Mouse (Mus musculus) frontal cortex, postnatal 25 days (tissue): ENCODE results near the gene 1810010D01Rik.

Experiments used
- DNase-seq, 2 experiments: peaks; one replicate each; pipeline ENCODE4 v3.0.0; 2022; ENCODE audit warnings: low spot score in 2 of 2

Gene 1810010D01Rik

GRCm38 (mm10) chr7:145208006-145208405 is at the start of gene 1810010D01Rik:
TSS of gene 1810010D01Rik (minus strand) at chr7:145208119.
- DNase-seq, result no peak

DNA sequence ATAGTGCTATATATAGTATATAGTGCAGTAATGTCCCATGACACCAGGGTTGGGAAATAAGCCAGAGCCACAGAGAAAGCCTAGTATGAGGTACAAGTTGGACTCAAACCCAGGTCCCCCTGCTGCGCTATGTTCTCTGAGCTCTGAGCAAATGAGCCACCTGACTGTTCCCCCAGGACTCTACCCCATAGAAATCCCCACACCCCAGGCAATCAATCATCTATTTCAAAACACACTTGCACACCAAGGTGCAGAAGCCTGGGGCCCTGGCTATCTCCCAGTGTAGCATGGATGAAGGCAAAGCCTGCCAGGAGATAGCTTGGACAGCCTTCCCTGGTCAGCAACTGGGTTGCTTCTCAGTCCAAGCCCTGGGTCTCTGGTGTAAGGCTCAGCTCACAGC is 48.2 kb upstream of the 1810010D01Rik start:
- no peak for DNase-seq

DNA sequence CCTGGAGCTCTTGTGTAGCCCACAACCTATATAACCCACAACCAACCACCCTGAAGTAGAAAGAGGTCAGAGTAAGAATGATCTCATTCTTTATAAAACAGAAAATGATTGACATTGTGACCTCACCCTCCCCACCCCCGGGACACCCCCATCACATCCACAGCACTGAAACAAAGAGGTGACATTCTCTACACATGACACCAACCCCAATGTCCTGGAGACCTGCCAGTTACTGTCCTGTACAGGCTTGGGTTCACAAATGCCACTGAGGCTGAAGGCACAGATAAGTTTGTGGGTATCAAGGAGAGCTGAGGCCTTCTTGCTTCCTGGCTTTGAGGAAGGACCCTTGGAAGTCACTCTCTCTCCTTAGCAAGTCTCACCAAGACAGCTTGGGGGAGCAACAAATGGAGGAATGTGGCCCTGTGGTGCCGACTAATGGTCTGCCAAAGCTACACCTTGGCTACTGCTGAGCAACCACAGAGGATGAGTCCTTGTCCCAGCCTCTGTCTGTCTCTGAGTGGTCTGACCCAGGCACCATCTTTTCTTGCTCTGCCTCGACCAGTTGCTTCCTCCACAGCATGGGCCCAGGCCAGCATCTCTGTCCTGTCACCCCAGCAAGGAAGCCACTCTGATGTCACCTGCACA is 46.2 kb upstream of the 1810010D01Rik start:
- no peak for DNase-seq

DNA sequence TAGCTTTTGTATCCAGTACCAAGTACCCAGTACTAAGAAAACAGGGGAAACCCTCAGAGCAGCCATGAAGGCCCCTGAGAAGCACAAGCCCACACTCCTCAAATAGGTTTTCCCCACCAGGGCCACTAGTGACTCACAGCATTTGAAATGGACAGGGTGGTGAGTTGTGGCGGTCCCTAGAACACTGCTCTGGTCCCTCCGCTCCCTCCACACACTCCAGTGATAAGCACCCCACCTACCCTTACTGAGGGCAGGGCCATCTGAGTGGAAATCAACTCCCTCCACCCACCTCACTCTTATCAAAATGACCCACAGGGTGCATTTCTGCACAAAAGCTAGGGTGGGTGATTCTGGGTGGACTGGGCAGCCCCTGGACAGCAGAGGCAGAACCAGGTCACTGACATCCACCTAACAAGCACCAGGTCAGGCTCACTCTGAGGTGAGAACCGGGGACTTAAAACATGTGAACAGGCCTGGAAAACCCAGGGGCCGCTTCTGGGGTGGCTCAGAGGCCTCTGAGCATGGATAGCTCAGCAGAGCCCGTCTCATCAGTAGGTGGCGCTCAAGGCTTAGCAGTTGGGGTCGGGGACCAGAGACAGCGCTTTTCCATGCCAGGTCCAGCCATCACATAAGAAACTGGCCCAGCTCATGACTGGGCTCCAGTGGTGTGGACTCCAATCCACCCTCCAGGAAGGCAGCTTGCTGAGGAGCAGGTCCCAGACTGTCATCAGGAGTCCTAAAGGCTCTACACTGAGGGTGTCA is 45.0 kb upstream of the 1810010D01Rik start:
- peak; percentile 66 to 67 for DNase-seq

DNA sequence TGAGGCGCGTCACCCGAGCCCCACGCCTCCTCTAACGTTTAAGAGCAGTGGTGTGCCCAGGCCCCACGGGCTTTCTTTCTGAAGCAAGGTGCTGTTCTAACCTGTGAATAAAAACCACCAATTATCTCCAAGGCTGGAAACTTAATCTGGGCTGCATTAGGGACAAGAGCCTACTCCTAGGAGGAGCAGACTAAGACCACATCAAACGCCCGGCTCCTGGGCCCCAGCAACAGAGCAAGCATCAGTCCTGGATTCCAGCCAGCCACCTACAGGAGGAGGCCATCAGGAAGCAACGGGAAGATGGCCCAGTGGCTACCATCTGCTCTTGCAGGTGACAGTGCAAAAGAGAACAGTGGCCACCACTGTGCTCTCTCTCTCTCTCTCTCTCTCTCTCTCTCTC is 42.3 kb upstream of the 1810010D01Rik start:
- DNase-seq, result no peak

- DNase-seq, result no peak
Observed at GRCm38 (mm10) chr7:145248911-145249310, 41.0 kb upstream of the 1810010D01Rik start.

GRCm38 (mm10) chr7:145242851-145243712 is 35.2 kb upstream of the 1810010D01Rik start:
- DNase-seq, result peak; percentile 70 to 80

DNA sequence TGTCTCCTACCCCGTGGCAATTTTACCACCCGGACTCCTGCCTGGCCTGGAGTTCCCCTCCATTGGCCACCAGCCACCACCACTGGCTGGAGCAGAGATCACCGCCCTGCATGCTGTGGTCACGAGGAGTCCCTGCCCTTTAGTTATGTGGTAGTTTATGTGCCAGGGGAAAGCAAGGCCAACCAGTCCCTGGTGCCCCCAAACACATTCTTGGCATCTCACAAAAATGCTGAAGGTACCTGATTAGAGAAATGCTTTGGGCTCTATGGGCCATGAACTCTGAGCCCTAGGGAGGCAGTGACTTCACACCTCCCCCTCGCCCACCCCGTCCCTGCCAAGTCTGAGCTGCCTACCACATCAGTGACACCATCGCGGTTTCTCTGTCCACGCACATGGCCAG is 34.1 kb upstream of the 1810010D01Rik start:
- no peak for DNase-seq

- no peak for DNase-seq
Observed at GRCm38 (mm10) chr7:145240929-145241328, 33.0 kb upstream of the 1810010D01Rik start.

DNA sequence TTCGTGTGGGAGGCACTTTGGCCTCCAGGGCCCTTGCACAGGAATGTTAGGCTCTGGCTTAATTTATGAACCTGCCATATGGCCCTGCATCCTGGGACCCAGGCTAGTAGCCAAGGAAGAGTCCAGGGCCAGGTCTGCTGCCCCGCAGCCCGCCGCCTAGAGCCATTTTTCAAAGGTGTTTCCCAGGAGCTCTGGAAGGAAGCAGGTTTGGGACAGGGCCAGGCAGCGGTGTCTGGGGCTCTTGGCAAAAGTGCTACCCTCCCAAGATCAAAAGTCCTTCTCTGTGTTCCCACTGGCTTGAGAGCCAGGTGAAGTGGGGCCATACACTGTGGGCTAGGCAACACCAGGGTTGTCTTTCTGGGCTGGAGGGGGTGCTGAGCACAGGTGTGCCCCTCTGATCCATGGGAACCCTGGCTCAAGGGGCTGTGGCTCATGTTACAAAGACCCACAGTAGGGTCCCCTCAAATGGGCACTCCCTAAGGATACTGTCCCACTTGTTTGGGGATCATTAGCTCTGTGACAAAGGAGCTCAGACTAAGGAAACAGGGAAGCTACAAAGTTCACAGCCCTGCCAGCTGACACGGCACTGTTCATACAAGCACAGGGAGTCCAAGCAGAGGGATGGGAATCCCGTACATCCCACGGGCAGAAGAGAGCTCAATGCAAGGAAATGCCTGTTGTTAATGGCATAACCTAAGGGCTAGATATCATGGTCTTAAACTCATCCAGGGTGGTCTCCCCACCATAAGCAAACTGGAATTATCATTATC is 32.0 kb upstream of the 1810010D01Rik start:
- no peak for DNase-seq

DNA sequence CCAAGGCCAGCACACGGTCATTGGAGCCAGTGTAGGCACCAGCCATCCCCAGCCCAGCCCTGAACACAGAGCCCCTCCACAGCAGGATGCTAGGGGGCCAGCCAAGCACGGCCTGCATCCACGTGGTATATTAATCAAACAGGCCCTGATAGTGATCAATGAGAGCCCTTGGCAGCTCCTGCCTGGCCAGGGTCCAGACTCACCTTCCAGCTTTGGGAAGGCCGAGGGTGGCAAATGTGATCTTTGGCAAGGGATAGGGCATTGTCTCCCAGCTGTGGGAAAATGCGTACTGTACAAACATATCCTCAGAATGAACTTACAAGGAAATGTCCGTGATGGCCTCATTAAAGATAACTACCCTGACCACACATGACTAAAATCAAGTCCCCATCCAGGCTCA is 31.2 kb upstream of the 1810010D01Rik start:
- no peak for DNase-seq

GRCm38 (mm10) chr7:145234841-145235790 is 27.2 kb upstream of the 1810010D01Rik start:
- DNase-seq, result no peak

DNA sequence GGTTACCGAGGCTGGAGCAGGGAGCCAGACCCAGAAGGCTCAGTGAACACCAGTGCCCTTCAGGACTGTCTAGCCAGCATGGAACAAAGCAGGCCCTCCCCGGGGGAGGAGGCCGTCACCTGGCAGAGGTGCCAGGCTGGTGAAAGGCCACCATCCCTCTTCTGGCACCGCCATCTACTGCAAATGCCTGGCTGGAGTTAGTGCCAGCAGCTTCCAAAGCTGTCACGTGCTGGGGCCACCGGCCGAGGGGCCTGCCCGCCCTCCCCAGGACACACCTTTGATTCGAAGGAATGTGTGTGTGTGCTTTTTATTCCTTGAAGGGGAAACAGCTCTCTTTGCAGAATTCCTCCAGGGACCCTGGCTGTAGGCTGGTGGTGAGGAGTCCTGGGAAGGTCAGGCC is 23.7 kb upstream of the 1810010D01Rik start:
- no peak for DNase-seq

- no peak for DNase-seq
Observed at GRCm38 (mm10) chr7:145226641-145227040, 18.7 kb upstream of the 1810010D01Rik start.

- no peak for DNase-seq
Observed at GRCm38 (mm10) chr7:145225626-145226025, 17.7 kb upstream of the 1810010D01Rik start.

GRCm38 (mm10) chr7:145221841-145222689 is 14.1 kb upstream of the 1810010D01Rik start:
- DNase-seq, result peak in 1 of 2 experiments; percentile 18

DNA sequence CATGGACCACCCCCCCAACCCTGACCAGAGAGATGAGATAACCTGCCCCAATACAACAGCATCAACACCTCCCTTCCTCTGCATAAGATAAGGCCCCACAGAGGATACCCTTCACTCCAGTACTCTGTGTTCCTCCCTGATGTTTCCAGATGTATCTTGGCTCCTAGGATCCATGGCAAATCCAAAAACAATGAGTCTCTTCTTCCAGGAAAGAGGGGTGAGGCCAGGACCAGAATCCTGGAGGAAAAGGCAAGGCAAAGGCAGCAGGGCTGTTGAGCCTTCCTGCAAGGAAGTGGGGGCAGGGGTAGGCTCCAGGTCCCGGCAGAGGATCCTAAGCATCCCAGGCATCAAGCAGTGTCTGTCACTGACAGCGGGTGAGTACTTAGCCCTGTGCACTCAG is 13.4 kb upstream of the 1810010D01Rik start:
- DNase-seq, result no peak

DNA sequence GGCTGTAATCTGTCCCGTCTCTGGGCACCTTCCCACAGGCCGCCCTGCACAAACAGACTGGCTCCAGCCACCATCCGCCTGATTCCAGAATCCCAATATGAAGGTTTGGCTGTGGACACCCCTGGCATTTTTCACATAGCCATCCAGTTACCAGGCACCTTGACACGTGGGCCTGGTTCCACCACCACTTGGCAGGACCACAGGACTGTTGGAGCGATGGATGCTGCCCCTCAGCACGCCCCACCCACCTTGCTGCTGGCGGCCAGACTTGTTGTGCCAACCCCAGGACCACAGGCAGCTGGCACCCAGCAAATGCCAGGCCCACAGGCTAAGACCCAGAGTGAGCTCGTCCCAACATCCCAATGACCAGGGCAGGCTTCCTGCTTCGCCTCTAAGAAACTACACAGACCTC is 11.5 kb upstream of the 1810010D01Rik start:
- DNase-seq, result no peak

DNA sequence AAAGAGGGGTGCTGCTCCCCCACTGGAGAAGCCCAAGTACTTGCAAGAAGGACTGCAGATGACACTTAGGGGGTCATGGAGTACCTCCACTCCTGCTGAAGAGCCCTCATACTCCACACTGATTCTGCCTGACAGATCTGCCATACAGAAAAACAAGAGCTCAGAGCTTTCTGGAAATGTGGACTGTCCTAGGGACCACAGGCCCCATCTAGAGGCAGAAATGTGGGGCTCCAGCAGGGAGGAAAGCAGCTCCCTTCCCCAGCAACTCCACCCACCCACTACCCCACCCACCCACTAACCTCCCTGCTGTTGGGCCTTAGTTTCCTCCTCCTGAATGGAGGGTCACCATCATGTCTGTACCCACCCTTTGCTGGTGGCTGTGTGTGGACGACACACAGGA is 8.7 kb upstream of the 1810010D01Rik start:
- DNase-seq, result no peak
